Comparison of ENCODE assay signal across 20 mouse cellular contexts in genomic region chr5:135693281-135693853, GRCm38 (mm10). TPM values are rescaled to one million over a fixed set of nuclear protein-coding genes. Genes with fewer than 3 reads are reported as not detected.
DNase-seq lines count a peak whose midpoint lies in the region; ATAC-seq and TF ChIP-seq lines count a peak whose summit lies in the region.
"Had no signal": no experiment of that assay in that cellular context is flagged by ENCODE, and none has a peak within 500 bp of the region (broad histone marks: within the 10 kb centered on the region; RNA-seq: fewer than 3 reads in every experiment).

No protein-coding gene starts in this region.

- peaks cover 30% of the 10 kb centered on the region; the same call in 1 of the 2 replicates for H3K79me2 ChIP-seq in liver, adult 2 months (ENCODE audit: control insufficient read depth, insufficient read depth, low read length)

- H3K4me2 ChIP-seq in liver, embryonic 11.5 days = no peak overlapping the region
- H3K4me2 ChIP-seq: forebrain, embryonic 12.5 days; midbrain, embryonic 11.5 days had no signal

- ATAC-seq in liver, embryonic 11.5 days (replicated peaks; ENCODE audit: low FRiP score) = no peak
- ATAC-seq in frontal cortex, adult (ENCODE audit: low TSS enrichment) = no peak
- ATAC-seq: activated CD4-positive, CD25-positive, alpha-beta regulatory T cell, adult 4 months; hindbrain, embryonic 16.5 days had no signal

- no peaks in the 10 kb centered on the region for H3K27me3 ChIP-seq in liver, adult 2 months (ENCODE audit: control insufficient read depth, insufficient read depth, low read length)
- H3K27me3 ChIP-seq in liver, embryonic 11.5 days (replicated peaks; ENCODE audit: control insufficient read depth, insufficient read depth, low read length) = no peaks in the 10 kb centered on the region
- H3K27me3 ChIP-seq: forebrain, embryonic 12.5 days had no signal

- WGBS in liver, adult 2 months = 81% methylated on average over 5 of the region's 5 CpGs
- WGBS in liver, embryonic 11.5 days = 95% methylated on average over 5 of the region's 5 CpGs

- no peaks in the 10 kb centered on the region for H3K9me3 ChIP-seq in liver, embryonic 11.5 days (ENCODE audit: control insufficient read depth, low read length)
- H3K9me3 ChIP-seq: forebrain, embryonic 12.5 days; G1E had no signal

- DNase-seq in adrenal gland, adult (ENCODE audit: inconsistent age in 2 of 2, low spot score in 1 of 2) = peak; percentile 72 to 84
- no peak for DNase-seq in adrenal gland, adult 18-20 months (ENCODE audit: low spot score in 2 of 2)
- DNase-seq in liver, adult 2 months (ENCODE audit: extremely low read depth, low read depth, low spot score) = no peak
- DNase-seq in liver, embryonic 11.5 days (ENCODE audit: low spot score) = no peak
- DNase-seq in kidney, postnatal 10 days = peak; percentile 77
- peak; percentile 84 for DNase-seq in lung, postnatal 25 days (ENCODE audit: low spot score)
- DNase-seq in cerebellum, adult 9-10 months = no peak
- DNase-seq: cerebellum, adult 2 months; gastrocnemius, postnatal 10 days; right cerebral cortex, postnatal 4 days had no signal

- peaks cover 23% of the 10 kb centered on the region for H3K36me3 ChIP-seq in liver, adult 2 months (ENCODE audit: control insufficient read depth, insufficient read depth, low read length)
- H3K36me3 ChIP-seq in liver, embryonic 11.5 days (ENCODE audit: control insufficient read depth, insufficient read depth, low read length) = no peaks in the 10 kb centered on the region

- H3K9ac ChIP-seq in liver, adult 2 months (ENCODE audit: low read depth, low read length) = peak overlapping the region; percentile 18
- H3K9ac ChIP-seq in liver, embryonic 11.5 days (ENCODE audit: low read depth, low read length) = no peak overlapping the region
- H3K9ac ChIP-seq: forebrain, embryonic 12.5 days; liver, embryonic 14.5 days had no signal

- no peak for TF ChIP-seq CTCF in liver, adult 2 months (IDR thresholded peaks at IDR 0.05; ENCODE audit: low read depth, low read length)

- peak overlapping the region; percentile 84 for H3K27ac ChIP-seq in liver, adult 2 months (replicated peaks; ENCODE audit: insufficient read depth, low read depth, low read length)
- H3K27ac ChIP-seq in liver, embryonic 11.5 days (ENCODE audit: low read depth, low read length) = no peak overlapping the region
- H3K27ac ChIP-seq: forebrain, embryonic 12.5 days; kidney, postnatal 0 days; left cerebral cortex, adult 2 months; liver, embryonic 14.5 days; stomach, postnatal 0 days had no signal

- H3K4me3 ChIP-seq in liver, adult 2 months (ENCODE audit: insufficient read depth, low read depth, low read length) = no peak overlapping the region
- no peak overlapping the region for H3K4me3 ChIP-seq in liver, embryonic 11.5 days (ENCODE audit: low read depth, low read length)
- H3K4me3 ChIP-seq: forebrain, embryonic 12.5 days; left cerebral cortex, adult 2 months had no signal

- TF ChIP-seq POLR2A in liver, adult 2 months (IDR thresholded peaks at IDR 0.05; ENCODE audit: extremely low read depth, insufficient read depth, low read length) = 0 out of 2 replicates have a peak, but pooled peaks have one; percentile 9

- peaks cover 26% of the 10 kb centered on the region for H3K4me1 ChIP-seq in liver, adult 2 months (ENCODE audit: control insufficient read depth, insufficient read depth, low read length)
- H3K4me1 ChIP-seq in liver, embryonic 11.5 days (replicated peaks; ENCODE audit: control insufficient read depth, insufficient read depth, low read length) = peaks cover 9% of the 10 kb centered on the region

RNA-seq across cellular contexts. Expression of gene Por, which starts 23.5 kb away (rescaled TPM):
- 100 to 1,000 TPM; 315 to 352 TPM for total RNA-seq in adrenal gland, adult 18-20 months (2021)
- 284 and 345 TPM in 2 replicates for total RNA-seq in liver, adult 2 months (2014; rRNA removed)
- 211 and 254 TPM in 2 replicates for polyA plus RNA-seq in liver, adult 2 months (2012; rRNA removed)
- polyA plus RNA-seq in liver, embryonic 11.5 days (2014; fragmentation: Nextera tagmentation; extraction: Ambion mirVana) = 48.1 and 49.3 TPM in 2 replicates

RNA-seq across cellular contexts. Expression of gene Tmem120a, which starts 50.9 kb away (rescaled TPM):
- total RNA-seq in adrenal gland, adult 18-20 months (2021) = 10 to 100 TPM; 46.2 to 94.5 TPM
- total RNA-seq in liver, adult 2 months (2014; rRNA removed) = 55.2 and 58.1 TPM in 2 replicates
- 52.9 and 76.6 TPM in 2 replicates for polyA plus RNA-seq in liver, adult 2 months (2012; rRNA removed)
- polyA plus RNA-seq in liver, embryonic 11.5 days (2014; fragmentation: Nextera tagmentation; extraction: Ambion mirVana) = 23.2 and 23.7 TPM in 2 replicates

Comparison
In these comparisons a context has a peak if more than half of its experiments do, and no peak if none do; other contexts are left out.
1. DNase-seq: peak in adrenal gland, adult (2 of 2), kidney, postnatal 10 days (single experiment) and lung, postnatal 25 days (single experiment); none in adrenal gland, adult 18-20 months (0 of 2), liver, adult 2 months (single experiment), liver, embryonic 11.5 days (single experiment) and cerebellum, adult 9-10 months (single experiment).